Mouse (Mus musculus) thymus, adult 2 months (tissue): ENCODE results near the gene Fxr2. TPM values are rescaled to one million over a fixed set of nuclear protein-coding genes. Genes with fewer than 3 reads are reported as not detected.
"Not testable (repeated sequence)": the region's sequence is repeated elsewhere in the genome, so short reads cannot be mapped to it uniquely, and the experiment has no call there.

Experiments used
- DNase-seq: peaks from one replicate; pipeline ENCODE4 v3.0.0; 2021
- H3K27ac ChIP-seq: fragments of 200-500 bp; 2 replicates; pipeline ENCODE4 v1.5.1; 2012; ENCODE audit warnings: low read length, control low read depth; ENCODE audit not compliant: control insufficient read depth, insufficient read depth
- H3K27me3 ChIP-seq: fragments of 200-500 bp; 2 replicates; pipeline ENCODE4 v1.6.1; 2012; ENCODE audit warnings: mild to moderate bottlenecking, low read length, moderate library complexity, mixed read lengths; ENCODE audit not compliant: control insufficient read depth, insufficient read depth
- H3K36me3 ChIP-seq: fragments of 200-500 bp; 2 replicates; pipeline ENCODE4 v1.6.1; 2012; ENCODE audit warnings: mild to moderate bottlenecking, low read length, moderate library complexity; ENCODE audit not compliant: control insufficient read depth, insufficient read depth
- H3K4me1 ChIP-seq: fragments of 200-500 bp; replicated peaks from 2 replicates; pipeline ENCODE4 v1.6.1; 2012; ENCODE audit warnings: low read length; ENCODE audit not compliant: control insufficient read depth, insufficient read depth
- H3K4me3 ChIP-seq: fragments of 200-500 bp; 2 replicates; pipeline ENCODE4 v1.5.1; 2012; ENCODE audit warnings: mild to moderate bottlenecking, low read length, control low read depth, moderate library complexity; ENCODE audit not compliant: control insufficient read depth, insufficient read depth
- CTCF ChIP-seq: fragments of 200-500 bp; IDR thresholded peaks from 2 replicates; pipeline ENCODE4 v1.5.1; 2012; ENCODE audit warnings: mild to moderate bottlenecking, control low read depth, low read length, moderate library complexity, borderline replicate concordance; ENCODE audit not compliant: control insufficient read depth, poor library complexity, insufficient read depth; ENCODE audit errors: extremely low read depth
- POLR2A ChIP-seq: fragments of 200-500 bp; IDR thresholded peaks from 2 replicates; pipeline ENCODE4 v1.6.1; 2012; ENCODE audit warnings: mild to moderate bottlenecking, low read length, control low read depth, moderate library complexity; ENCODE audit not compliant: control insufficient read depth, poor library complexity, insufficient read depth; ENCODE audit errors: extremely low read depth
- WGBS: fragments of 180-500 bp; shearing (Covaris S2); methylation state at CpG from one replicate; pipeline ENCODE4 v1.1.7; 2018; 5-methylcytosine and 5-hydroxymethylcytosine counted together
- polyA plus RNA-seq: library from polyadenylated mRNA; depleted of rRNA; stranded (reverse); fragments of >200 nt; gene quantifications from 2 replicates; pipeline ENCODE4 v1.2.3, GENCODE M21; 2012; rRNA removed

Fxr2 gene
- polyA plus RNA-seq, 1 experiment = 96.0 TPM

DNA sequence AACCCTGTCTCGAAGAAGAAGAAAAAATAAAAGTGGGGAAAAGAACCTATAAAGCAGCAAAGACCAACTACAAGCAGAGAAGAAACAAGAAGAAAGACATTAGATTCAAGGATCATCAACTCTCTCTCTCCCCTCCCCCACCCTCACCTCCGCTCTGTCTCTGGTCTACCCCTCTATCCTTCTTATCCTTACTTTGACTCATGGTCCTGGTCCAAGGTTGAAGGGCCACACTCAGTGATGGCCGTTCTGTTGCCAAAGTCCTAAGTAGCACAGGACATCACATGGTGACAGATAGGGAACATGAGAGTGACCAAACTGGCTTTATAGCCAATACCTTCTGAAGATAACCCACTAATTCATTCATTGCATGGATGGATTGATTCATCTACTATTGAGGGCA is 64.6 kb downstream of the Fxr2 start:
- 90% methylated on average over 3 of the region's 3 CpGs for WGBS

DNA sequence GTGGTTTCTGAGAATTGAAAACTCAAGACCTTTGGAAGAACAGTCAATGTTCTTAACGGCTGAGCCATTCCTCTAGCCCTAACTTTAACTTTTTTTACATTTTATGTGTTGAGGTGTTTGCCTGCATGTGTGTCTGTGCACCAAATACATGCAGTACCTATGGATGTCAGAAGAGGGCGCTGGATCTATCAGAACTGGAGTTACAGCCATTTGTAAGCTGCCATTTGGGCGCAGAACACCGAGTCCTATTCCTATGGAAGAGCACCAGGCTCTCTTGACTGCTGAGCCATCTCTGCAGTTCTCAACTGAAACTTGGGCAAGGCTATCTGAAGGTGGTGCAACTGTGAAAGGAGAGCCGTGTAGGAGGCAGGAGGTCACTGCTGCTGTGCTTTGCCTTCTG is 65.8 kb downstream of the Fxr2 start:
- H3K27ac ChIP-seq = no peak overlapping the region
- 81% methylated on average over 5 of the region's 5 CpGs for WGBS
- H3K36me3 ChIP-seq = no peaks in the 10 kb centered on the region
- no peaks in the 10 kb centered on the region for H3K4me1 ChIP-seq
- no peak overlapping the region for H3K4me3 ChIP-seq
- no peak for TF ChIP-seq POLR2A
- no peak for TF ChIP-seq CTCF
- no peak for DNase-seq
- peaks cover 3% of the 10 kb centered on the region; the same call in 1 of the 2 replicates for H3K27me3 ChIP-seq

More for the DNA sequence above, 64.6 kb downstream of the Fxr2 start:
- Histone ChIP-seq H3K4me3 (no peak overlapping the region), H3K27me3 (peaks cover 3% of the 10 kb centered on the region; the same call in 1 of the 2 replicates), H3K4me1 (no peaks in the 10 kb centered on the region), H3K36me3 (no peaks in the 10 kb centered on the region), H3K27ac (no peak overlapping the region)
- TF ChIP-seq CTCF (no peak), POLR2A (no peak)
- no peak for DNase-seq

GRCm38 (mm10) chr11:69699595-69699994 is 66.8 kb downstream of the Fxr2 start:
- no peaks in the 10 kb centered on the region for H3K36me3 ChIP-seq
- no peak for DNase-seq
- no peak overlapping the region for H3K27ac ChIP-seq
- no peaks in the 10 kb centered on the region for H3K4me1 ChIP-seq
- WGBS = 87% methylated on average over 1 of the region's 1 CpGs
- H3K27me3 ChIP-seq = peaks cover 3% of the 10 kb centered on the region; the same call in 1 of the 2 replicates
- no peak overlapping the region for H3K4me3 ChIP-seq
- no peak for TF ChIP-seq CTCF
- TF ChIP-seq POLR2A = no peak

- not testable (repeated sequence) for H3K27ac ChIP-seq, H3K4me1 ChIP-seq, H3K4me3 ChIP-seq, H3K36me3 ChIP-seq, H3K27me3 ChIP-seq, DNase-seq
- 96% methylated on average over 10 of the region's 10 CpGs for WGBS
These were observed 70.1 kb downstream of the Fxr2 start for GRCm38 (mm10) chr11:69702886-69703285.

Other genes starting within 250 kb of the Fxr2 start
- 139 and 170 TPM in 2 replicates for gene Naa38, start 237.5 kb upstream of the Fxr2 start, polyA plus RNA-seq
- gene Cyb5d1, start 237.4 kb upstream of the Fxr2 start, polyA plus RNA-seq = 37.2 and 41.5 TPM in 2 replicates
- gene Tmem88, start 234.8 kb upstream of the Fxr2 start, polyA plus RNA-seq = 7.3 and 9.3 TPM in 2 replicates
- 61.0 and 77.3 TPM in 2 replicates for gene Kdm6b, start 219.3 kb upstream of the Fxr2 start, polyA plus RNA-seq
- 0.28 and 0.39 TPM in 2 replicates for gene Dnah2, start 83.9 kb upstream of the Fxr2 start, polyA plus RNA-seq
- 3.7 and 8.7 TPM in 2 replicates for gene Efnb3, start 72.8 kb upstream of the Fxr2 start, polyA plus RNA-seq
- gene Wrap53, start 52.7 kb upstream of the Fxr2 start, polyA plus RNA-seq = 41.2 and 48.5 TPM in 2 replicates
- 266 and 303 TPM in 2 replicates for gene Trp53, start 52.6 kb upstream of the Fxr2 start, polyA plus RNA-seq
- 3.4 and 4.2 TPM in 2 replicates for gene Atp1b2, start 27.0 kb upstream of the Fxr2 start, polyA plus RNA-seq
- gene Shbg, start 15.1 kb upstream of the Fxr2 start, polyA plus RNA-seq = not detected in 2 replicates
- gene Sat2, start 11.0 kb upstream of the Fxr2 start, polyA plus RNA-seq = 0.67 and 0.73 TPM in 2 replicates
- gene Sox15, start 22.3 kb downstream of the Fxr2 start, polyA plus RNA-seq = 0.24 and 0.52 TPM in 2 replicates
- gene Mpdu1, start 29.7 kb downstream of the Fxr2 start, polyA plus RNA-seq = 174 and 178 TPM in 2 replicates
- 101 and 117 TPM in 2 replicates for gene Cd68, start 33.2 kb downstream of the Fxr2 start, polyA plus RNA-seq
- gene Eif4a1, start 39.4 kb downstream of the Fxr2 start, polyA plus RNA-seq = 669 and 722 TPM in 2 replicates
- gene Senp3, start 49.1 kb downstream of the Fxr2 start, polyA plus RNA-seq = 83.3 and 89.1 TPM in 2 replicates
- gene Tnfsf13, start 52.8 kb downstream of the Fxr2 start, polyA plus RNA-seq = 2.2 and 3.0 TPM in 2 replicates
- 12.2 and 16.3 TPM in 2 replicates for gene Tnfsf12, start 62.9 kb downstream of the Fxr2 start, polyA plus RNA-seq
- gene Tnfsfm13, start 63.1 kb downstream of the Fxr2 start, polyA plus RNA-seq = 2.7 and 3.4 TPM in 2 replicates
- 113 and 125 TPM in 2 replicates for gene Polr2a, start 125.6 kb downstream of the Fxr2 start, polyA plus RNA-seq
- gene Slc35g3, start 129.0 kb downstream of the Fxr2 start, polyA plus RNA-seq = 0.08 and 0.29 TPM in 2 replicates
- 32.2 and 35.6 TPM in 2 replicates for gene Zbtb4, start 132.9 kb downstream of the Fxr2 start, polyA plus RNA-seq
- gene Chrnb1, start 163.0 kb downstream of the Fxr2 start, polyA plus RNA-seq = 12.9 and 15.7 TPM in 2 replicates
- gene Fgf11, start 168.9 kb downstream of the Fxr2 start, polyA plus RNA-seq = 1.7 and 2.4 TPM in 2 replicates
- gene Tmem102, start 172.6 kb downstream of the Fxr2 start, polyA plus RNA-seq = 4.7 and 5.1 TPM in 2 replicates
- 0.05 TPM in 1 of 2 replicates, not detected in the other for gene Gm39566, start 182.3 kb downstream of the Fxr2 start, polyA plus RNA-seq
- gene Spem2, start 185.5 kb downstream of the Fxr2 start, polyA plus RNA-seq = 0.22 TPM in 1 of 2 replicates, not detected in the other
- gene Spem1, start 189.2 kb downstream of the Fxr2 start, polyA plus RNA-seq = 0.20 and 0.61 TPM in 2 replicates
- 14.4 and 15.3 TPM in 2 replicates for gene Nlgn2, start 204.8 kb downstream of the Fxr2 start, polyA plus RNA-seq
- gene Tmem256, start 205.5 kb downstream of the Fxr2 start, polyA plus RNA-seq = 160 and 224 TPM in 2 replicates
- gene Plscr3, start 213.4 kb downstream of the Fxr2 start, polyA plus RNA-seq = 132 and 142 TPM in 2 replicates
- gene Tnk1, start 225.7 kb downstream of the Fxr2 start, polyA plus RNA-seq = 2.6 and 3.1 TPM in 2 replicates
- not detected in 2 replicates for gene Tmem95, start 245.0 kb downstream of the Fxr2 start, polyA plus RNA-seq
- gene Kctd11, start 248.4 kb downstream of the Fxr2 start, polyA plus RNA-seq = 6.2 and 8.0 TPM in 2 replicates